In the genomic region with DNA sequence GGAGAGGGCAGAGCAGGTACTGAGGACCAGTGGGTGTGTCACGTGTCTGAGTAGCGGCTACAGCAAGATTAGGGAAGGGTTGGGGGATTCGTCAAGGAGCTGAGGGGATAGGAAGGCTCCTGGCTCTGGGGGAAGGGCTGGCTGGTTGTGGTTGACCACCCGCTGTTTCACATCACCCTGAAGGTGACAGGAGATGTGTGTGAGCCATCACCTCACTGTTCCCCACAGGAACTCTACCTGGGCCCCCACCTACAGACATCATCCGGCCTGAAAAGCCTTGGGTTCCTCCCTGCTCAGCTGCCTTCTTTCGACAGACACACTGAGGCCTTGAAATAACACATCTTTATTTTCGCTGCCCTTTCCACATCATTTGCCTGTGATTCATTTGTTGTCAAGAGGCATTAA, we compare ENCODE assay signal across 17 mouse cellular contexts. TPM values are rescaled to one million over a fixed set of nuclear protein-coding genes. Genes with fewer than 3 reads are reported as not detected.
DNase-seq lines count a peak whose midpoint lies in the region; ATAC-seq and TF ChIP-seq lines count a peak whose summit lies in the region.
"Had no signal": no experiment of that assay in that cellular context is flagged by ENCODE, and none has a peak within 500 bp of the region (broad histone marks: within the 10 kb centered on the region; RNA-seq: fewer than 3 reads in every experiment).

No protein-coding gene starts in this region.

- TF ChIP-seq CTCF in heart, postnatal 0 days (IDR thresholded peaks at IDR 0.05; ENCODE audit: low read depth): no peak
- no peak for TF ChIP-seq CTCF in forebrain, postnatal 0 days (IDR thresholded peaks at IDR 0.05; ENCODE audit: low read depth)

- peak overlapping the region; percentile 27; the same call in 1 of the 2 replicates for H3K4me3 ChIP-seq in heart, postnatal 0 days (ENCODE audit: low read depth, low read length)
- peak overlapping the region; percentile 18; the same call in 1 of the 2 replicates for H3K4me3 ChIP-seq in liver, embryonic 16.5 days (ENCODE audit: low read depth, low read length)
- H3K4me3 ChIP-seq in forebrain, postnatal 0 days (ENCODE audit: low read depth, low read length): no peak overlapping the region
- H3K4me3 ChIP-seq: hindbrain, embryonic 15.5 days; limb, embryonic 10.5 days; neural tube, embryonic 12.5 days had no signal

- TF ChIP-seq EP300 in heart, postnatal 0 days (IDR thresholded peaks at IDR 0.05; ENCODE audit: low read depth): no peak

- no peak for DNase-seq in heart, postnatal 0 days (ENCODE audit: low spot score)
- DNase-seq in heart, adult 8-10 months (ENCODE audit: low spot score): no peak
- no peak for DNase-seq in urinary bladder, postnatal 4 days (ENCODE audit: low spot score in 2 of 2)
- no peak for DNase-seq in layer of hippocampus, adult 18-20 months (ENCODE audit: low spot score in 2 of 2)
- DNase-seq in forebrain, postnatal 0 days: no peak
- DNase-seq: B cell, adult 2 months; gastrocnemius, postnatal 36 days; heart, postnatal 14 days; kidney, adult 18-20 months; kidney, postnatal 36 days; lung, embryonic 14.5 days; right cerebral cortex, postnatal 4 days had no signal

- H3K9ac ChIP-seq in heart, postnatal 0 days (replicated peaks; ENCODE audit: low read depth, low read length): no peak overlapping the region
- H3K9ac ChIP-seq in liver, embryonic 16.5 days (ENCODE audit: low read depth, low read length): no peak overlapping the region
- no peak overlapping the region for H3K9ac ChIP-seq in forebrain, postnatal 0 days
- H3K9ac ChIP-seq: hindbrain, embryonic 15.5 days; lung, embryonic 14.5 days; neural tube, embryonic 12.5 days had no signal

- no peak overlapping the region; the same call in 1 of the 2 replicates for H3K4me2 ChIP-seq in heart, postnatal 0 days (ENCODE audit: low read depth, low read length)
- peak overlapping the region; percentile 35 for H3K4me2 ChIP-seq in liver, embryonic 16.5 days (ENCODE audit: low read depth, low read length)
- no peak overlapping the region for H3K4me2 ChIP-seq in forebrain, postnatal 0 days (ENCODE audit: low read depth)
- H3K4me2 ChIP-seq: hindbrain, embryonic 15.5 days; lung, embryonic 14.5 days; neural tube, embryonic 12.5 days had no signal

- no peak for ATAC-seq in heart, postnatal 0 days (ENCODE audit: insufficient read depth, low read depth)
- peak; percentile 70 for ATAC-seq in activated CD4-positive, CD25-positive, alpha-beta regulatory T cell, adult 4 months
- ATAC-seq in liver, embryonic 16.5 days (ENCODE audit: low read depth): no peak
- no peak for ATAC-seq in forebrain, postnatal 0 days

- H3K27me3 ChIP-seq in heart, postnatal 0 days (ENCODE audit: control insufficient read depth, insufficient read depth, low read length): no peaks in the 10 kb centered on the region
- no peaks in the 10 kb centered on the region for H3K27me3 ChIP-seq in liver, embryonic 16.5 days (ENCODE audit: control insufficient read depth, insufficient read depth, low read depth, low read length)
- H3K27me3 ChIP-seq in forebrain, postnatal 0 days (ENCODE audit: insufficient read depth, low read length): no peaks in the 10 kb centered on the region
- H3K27me3 ChIP-seq: hindbrain, embryonic 15.5 days; neural tube, embryonic 12.5 days had no signal

- H3K9me3 ChIP-seq in heart, postnatal 0 days (replicated peaks; ENCODE audit: control insufficient read depth, low read length): no peaks in the 10 kb centered on the region
- no peaks in the 10 kb centered on the region for H3K9me3 ChIP-seq in liver, embryonic 16.5 days (replicated peaks; ENCODE audit: control insufficient read depth, low read length)
- no peaks in the 10 kb centered on the region for H3K9me3 ChIP-seq in forebrain, postnatal 0 days (ENCODE audit: low read length)
- H3K9me3 ChIP-seq: hindbrain, embryonic 15.5 days; limb, embryonic 10.5 days; neural tube, embryonic 12.5 days had no signal

- WGBS in heart, postnatal 0 days: 79% methylated on average over 7 of the region's 7 CpGs
- 25% methylated on average over 7 of the region's 7 CpGs for WGBS in liver, embryonic 16.5 days (ENCODE audit: insufficient replicate concordance)
- WGBS in forebrain, postnatal 0 days: 82% methylated on average over 7 of the region's 7 CpGs

- H3K4me1 ChIP-seq in heart, postnatal 0 days (ENCODE audit: control insufficient read depth, insufficient read depth): peaks cover 25% of the 10 kb centered on the region
- H3K4me1 ChIP-seq in liver, embryonic 16.5 days (ENCODE audit: control insufficient read depth, low read depth, low read length): peaks cover 60% of the 10 kb centered on the region
- H3K4me1 ChIP-seq in forebrain, postnatal 0 days (ENCODE audit: insufficient read depth): no peaks in the 10 kb centered on the region

- no peaks in the 10 kb centered on the region for H3K36me3 ChIP-seq in heart, postnatal 0 days (replicated peaks; ENCODE audit: control insufficient read depth, insufficient read depth, low read length)
- no peaks in the 10 kb centered on the region for H3K36me3 ChIP-seq in liver, embryonic 16.5 days (ENCODE audit: control insufficient read depth, insufficient read depth)
- no peaks in the 10 kb centered on the region for H3K36me3 ChIP-seq in forebrain, postnatal 0 days (ENCODE audit: insufficient read depth)
- H3K36me3 ChIP-seq: hindbrain, embryonic 15.5 days; limb, embryonic 10.5 days; neural tube, embryonic 12.5 days had no signal

- peak overlapping the region; percentile 23; the same call in 1 of the 2 replicates for H3K27ac ChIP-seq in heart, postnatal 0 days (ENCODE audit: low read depth)
- no peak overlapping the region for H3K27ac ChIP-seq in liver, embryonic 16.5 days (ENCODE audit: low read length)
- H3K27ac ChIP-seq in forebrain, postnatal 0 days (ENCODE audit: low read depth, low read length): no peak overlapping the region
- H3K27ac ChIP-seq: hindbrain, embryonic 15.5 days; limb, embryonic 10.5 days; neural tube, embryonic 12.5 days had no signal

RNA-seq across cellular contexts. Expression of gene Hdac7, which starts 1.1 kb away (rescaled TPM):
- total RNA-seq in heart, postnatal 0 days (2014; rRNA removed; ENCODE audit: low replicate concordance): 34.4 and 36.9 TPM in 2 replicates
- 15.6 TPM in 2 replicates for polyA plus RNA-seq in heart, postnatal 0 days (2015; fragmentation: Nextera tagmentation; extraction: Ambion mirVana)
- total RNA-seq in heart, adult 8-10 months (2022): 10 to 100 TPM; 22.9 to 29.0 (median 26.5) TPM
- polyA plus RNA-seq in activated CD4-positive, CD25-positive, alpha-beta regulatory T cell, adult 4 months (2017; shearing (Covaris generic)): 10 to 100 TPM; 58.8 to 69.5 TPM
- 4.7 and 5.8 TPM in 2 replicates for polyA plus RNA-seq in liver, embryonic 16.5 days (2015; fragmentation: Nextera tagmentation; extraction: Ambion mirVana)
- total RNA-seq in layer of hippocampus, adult 18-20 months (2021): 10 to 100 TPM; 17.9 to 20.7 TPM
- total RNA-seq in forebrain, postnatal 0 days (2014; rRNA removed): 20.7 and 29.4 TPM in 2 replicates
- polyA plus RNA-seq in forebrain, postnatal 0 days (2015; fragmentation: Nextera tagmentation; extraction: Ambion mirVana): 16.2 and 21.6 TPM in 2 replicates
